Mouse (Mus musculus): ENCODE measurements at regions not wholly inside any gene's neighbourhood (a gene's known extent, or its start where the extent isn't known, plus 50 kb on each side); places are given as distances from the start of the nearest gene placed in this dataset.

- no peak for TF ChIP-seq CTCF (IDR thresholded peaks at IDR 0.05; ENCODE audit: low read depth, low read length)
- no peak for TF ChIP-seq POLR2A (IDR thresholded peaks at IDR 0.05; ENCODE audit: extremely low read depth, insufficient read depth, low read length)
Measured at GRCm38 (mm10) chr2:92529071-92529641, 68.8 kb upstream of the Slc35c1 start.
